Mouse (Mus musculus): ENCODE measurements around the gene Cd2. TPM values are rescaled to one million over a fixed set of nuclear protein-coding genes. Genes with fewer than 3 reads are reported as not detected.

Cd2 gene
- polyA plus RNA-seq, 1 experiment from 2014 or later: not detected

GRCm38 (mm10) chr3:101238695-101239094 lies 49.0 kb downstream of the Cd2 start:
- H3K9ac ChIP-seq (replicated peaks; ENCODE audit: low read length): no peak overlapping the region
- no peak overlapping the region for H3K27ac ChIP-seq (replicated peaks; ENCODE audit: low read depth, low read length)
- 86% methylated on average over 6 of the region's 6 CpGs for WGBS
- no peak overlapping the region for H3K4me2 ChIP-seq (ENCODE audit: low read depth, low read length)
- no peaks in the 10 kb centered on the region; the same call in 1 of the 2 replicates for H3K4me1 ChIP-seq (ENCODE audit: control insufficient read depth, insufficient read depth, low read length)
- DNase-seq (ENCODE audit: low spot score) (no peak), ATAC-seq (replicated peaks; ENCODE audit: insufficient number of reproducible peaks, low FRiP score, low TSS enrichment, low read depth) (no peak)
- H3K4me3 ChIP-seq (ENCODE audit: low read depth, low read length): no peak overlapping the region
- no peaks in the 10 kb centered on the region for H3K9me3 ChIP-seq (replicated peaks; ENCODE audit: control insufficient read depth, low read length)
- no peaks in the 10 kb centered on the region for H3K36me3 ChIP-seq (replicated peaks; ENCODE audit: control insufficient read depth, insufficient read depth, low read depth, low read length)
- no peaks in the 10 kb centered on the region for H3K27me3 ChIP-seq (ENCODE audit: control insufficient read depth, insufficient read depth, low read length)

- H3K27ac ChIP-seq (replicated peaks; ENCODE audit: low read depth, low read length): no peak overlapping the region
- no peak; the same call in 1 of the 2 replicates for ATAC-seq (replicated peaks; ENCODE audit: insufficient number of reproducible peaks, low FRiP score, low TSS enrichment, low read depth)
- H3K9ac ChIP-seq (replicated peaks; ENCODE audit: low read length): no peak overlapping the region
- no peak overlapping the region for H3K4me3 ChIP-seq (ENCODE audit: low read depth, low read length)
- H3K4me1 ChIP-seq (ENCODE audit: control insufficient read depth, insufficient read depth, low read length): no peaks in the 10 kb centered on the region; the same call in 1 of the 2 replicates
- H3K27me3 ChIP-seq (ENCODE audit: control insufficient read depth, insufficient read depth, low read length): no peaks in the 10 kb centered on the region
- WGBS: 65% methylated on average over 16 of the region's 16 CpGs
- no peaks in the 10 kb centered on the region for H3K9me3 ChIP-seq (replicated peaks; ENCODE audit: control insufficient read depth, low read length)
- no peaks in the 10 kb centered on the region for H3K36me3 ChIP-seq (replicated peaks; ENCODE audit: control insufficient read depth, insufficient read depth, low read depth, low read length)
- DNase-seq (ENCODE audit: low spot score): no peak
- no peak overlapping the region for H3K4me2 ChIP-seq (ENCODE audit: low read depth, low read length)
Observed at GRCm38 (mm10) chr3:101236995-101237808, 50.5 kb downstream of the Cd2 start.

GRCm38 (mm10) chr3:101236261-101236660 lies 51.5 kb downstream of the Cd2 start:
- 50% methylated on average over 15 of the region's 15 CpGs for WGBS
- Histone ChIP-seq H3K9ac (replicated peaks; ENCODE audit: low read length) (no peak overlapping the region), H3K4me1 (ENCODE audit: control insufficient read depth, insufficient read depth, low read length) (no peaks in the 10 kb centered on the region; the same call in 1 of the 2 replicates), H3K36me3 (replicated peaks; ENCODE audit: control insufficient read depth, insufficient read depth, low read depth, low read length) (no peaks in the 10 kb centered on the region), H3K27ac (replicated peaks; ENCODE audit: low read depth, low read length) (no peak overlapping the region), H3K9me3 (replicated peaks; ENCODE audit: control insufficient read depth, low read length) (no peaks in the 10 kb centered on the region), H3K4me3 (ENCODE audit: low read depth, low read length) (no peak overlapping the region), H3K27me3 (ENCODE audit: control insufficient read depth, insufficient read depth, low read length) (no peaks in the 10 kb centered on the region), H3K4me2 (ENCODE audit: low read depth, low read length) (no peak overlapping the region)
- DNase-seq (ENCODE audit: low spot score) (no peak), ATAC-seq (replicated peaks; ENCODE audit: insufficient number of reproducible peaks, low FRiP score, low TSS enrichment, low read depth) (no peak)

- Histone ChIP-seq H3K4me1 (ENCODE audit: control insufficient read depth, insufficient read depth, low read length) (no peaks in the 10 kb centered on the region; the same call in 1 of the 2 replicates), H3K9me3 (replicated peaks; ENCODE audit: control insufficient read depth, low read length) (no peaks in the 10 kb centered on the region), H3K4me2 (ENCODE audit: low read depth, low read length) (no peak overlapping the region), H3K4me3 (ENCODE audit: low read depth, low read length) (no peak overlapping the region), H3K9ac (replicated peaks; ENCODE audit: low read length) (no peak overlapping the region), H3K27ac (replicated peaks; ENCODE audit: low read depth, low read length) (no peak overlapping the region), H3K27me3 (ENCODE audit: control insufficient read depth, insufficient read depth, low read length) (no peaks in the 10 kb centered on the region), H3K36me3 (replicated peaks; ENCODE audit: control insufficient read depth, insufficient read depth, low read depth, low read length) (no peaks in the 10 kb centered on the region)
- WGBS: 91% methylated on average over 5 of the region's 5 CpGs
- ATAC-seq (replicated peaks; ENCODE audit: insufficient number of reproducible peaks, low FRiP score, low TSS enrichment, low read depth): no peak
- DNase-seq (ENCODE audit: low spot score): no peak
Observed at GRCm38 (mm10) chr3:101235321-101235720, 52.4 kb downstream of the Cd2 start.

DNA sequence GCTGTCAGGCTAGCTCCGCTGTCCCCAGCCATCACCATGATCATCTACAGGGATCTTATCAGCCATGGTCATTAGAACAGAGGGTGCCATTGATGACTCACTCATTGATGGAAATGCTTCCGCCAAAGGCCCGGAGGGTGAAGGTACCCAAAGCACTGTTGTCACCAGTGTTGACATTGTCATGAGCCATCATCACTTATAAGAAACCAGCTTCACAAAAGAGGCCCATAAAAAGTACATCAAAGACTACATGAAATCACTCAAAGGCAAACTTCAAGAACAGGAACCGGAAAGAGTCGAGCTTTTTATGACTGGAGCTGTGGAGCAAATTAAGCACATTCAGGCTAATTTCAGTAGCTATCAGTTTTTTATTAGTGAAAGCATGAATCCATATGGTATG lies 54.3 kb downstream of the Cd2 start:
- DNase-seq (ENCODE audit: low spot score) (no peak), ATAC-seq (replicated peaks; ENCODE audit: insufficient number of reproducible peaks, low FRiP score, low TSS enrichment, low read depth) (no peak)
- Histone ChIP-seq H3K9ac (replicated peaks; ENCODE audit: low read length) (no peak overlapping the region), H3K4me3 (ENCODE audit: low read depth, low read length) (no peak overlapping the region), H3K36me3 (replicated peaks; ENCODE audit: control insufficient read depth, insufficient read depth, low read depth, low read length) (no peaks in the 10 kb centered on the region), H3K27ac (replicated peaks; ENCODE audit: low read depth, low read length) (no peak overlapping the region), H3K9me3 (replicated peaks; ENCODE audit: control insufficient read depth, low read length) (no peaks in the 10 kb centered on the region), H3K4me1 (ENCODE audit: control insufficient read depth, insufficient read depth, low read length) (no peaks in the 10 kb centered on the region; the same call in 1 of the 2 replicates), H3K4me2 (ENCODE audit: low read depth, low read length) (no peak overlapping the region), H3K27me3 (ENCODE audit: control insufficient read depth, insufficient read depth, low read length) (no peaks in the 10 kb centered on the region)
- 90% methylated on average over 5 of the region's 5 CpGs for WGBS

DNA sequence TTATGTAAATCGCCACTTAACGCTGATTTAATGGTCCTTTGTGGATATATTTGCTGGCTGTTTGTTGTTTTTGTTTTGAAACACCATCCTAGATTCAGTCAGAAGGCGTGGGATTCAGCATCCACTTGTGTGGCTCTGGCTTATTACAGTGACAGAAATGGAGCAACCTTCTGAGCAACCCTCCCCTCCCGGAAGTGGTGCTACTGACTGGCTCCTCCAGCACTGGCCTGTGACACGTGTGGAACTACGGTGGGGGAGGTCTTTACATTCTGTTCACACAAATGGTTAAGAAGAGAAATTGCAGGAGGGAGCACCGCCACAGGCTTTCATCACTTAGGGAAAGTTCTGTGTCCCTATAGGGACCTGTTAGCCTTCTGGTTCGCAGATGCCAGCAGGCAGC lies 55.2 kb downstream of the Cd2 start:
- Histone ChIP-seq H3K9me3 (replicated peaks; ENCODE audit: control insufficient read depth, low read length) (no peaks in the 10 kb centered on the region), H3K4me1 (ENCODE audit: control insufficient read depth, insufficient read depth, low read length) (no peaks in the 10 kb centered on the region; the same call in 1 of the 2 replicates), H3K4me2 (ENCODE audit: low read depth, low read length) (no peak overlapping the region), H3K36me3 (replicated peaks; ENCODE audit: control insufficient read depth, insufficient read depth, low read depth, low read length) (no peaks in the 10 kb centered on the region), H3K27me3 (ENCODE audit: control insufficient read depth, insufficient read depth, low read length) (no peaks in the 10 kb centered on the region), H3K4me3 (ENCODE audit: low read depth, low read length) (no peak overlapping the region), H3K27ac (replicated peaks; ENCODE audit: low read depth, low read length) (no peak overlapping the region), H3K9ac (replicated peaks; ENCODE audit: low read length) (no peak overlapping the region)
- 43% methylated on average over 8 of the region's 8 CpGs for WGBS
- ATAC-seq (replicated peaks; ENCODE audit: insufficient number of reproducible peaks, low FRiP score, low TSS enrichment, low read depth): no peak
- no peak for DNase-seq (ENCODE audit: low spot score)

DNA sequence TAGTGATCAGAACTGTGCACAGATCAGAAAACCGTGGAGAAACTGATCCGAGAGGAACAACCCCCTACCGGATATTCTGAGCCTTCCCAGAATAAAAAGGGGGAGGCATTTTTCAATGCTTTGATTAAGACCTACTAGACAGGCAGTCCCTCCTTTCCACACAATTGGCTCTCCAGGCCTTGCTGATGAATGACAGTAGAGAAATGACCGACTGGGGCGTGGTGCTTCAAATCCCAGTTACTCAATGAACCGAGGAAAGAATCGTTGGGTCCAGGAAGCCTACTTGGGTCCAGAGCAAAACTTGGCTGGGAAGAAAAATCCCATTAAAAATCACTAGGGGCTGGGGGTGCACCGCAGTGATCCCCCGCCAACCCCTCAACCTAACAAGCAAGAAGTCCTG lies 57.5 kb downstream of the Cd2 start:
- DNase-seq (ENCODE audit: low spot score) (no peak), ATAC-seq (replicated peaks; ENCODE audit: insufficient number of reproducible peaks, low FRiP score, low TSS enrichment, low read depth) (no peak)
- Histone ChIP-seq H3K4me2 (ENCODE audit: low read depth, low read length) (no peak overlapping the region), H3K9ac (replicated peaks; ENCODE audit: low read length) (no peak overlapping the region), H3K36me3 (replicated peaks; ENCODE audit: control insufficient read depth, insufficient read depth, low read depth, low read length) (no peaks in the 10 kb centered on the region), H3K27me3 (ENCODE audit: control insufficient read depth, insufficient read depth, low read length) (no peaks in the 10 kb centered on the region), H3K27ac (replicated peaks; ENCODE audit: low read depth, low read length) (no peak overlapping the region), H3K4me1 (ENCODE audit: control insufficient read depth, insufficient read depth, low read length) (no peaks in the 10 kb centered on the region), H3K4me3 (ENCODE audit: low read depth, low read length) (no peak overlapping the region), H3K9me3 (replicated peaks; ENCODE audit: control insufficient read depth, low read length) (no peaks in the 10 kb centered on the region)
- WGBS: 81% methylated on average over 9 of the region's 9 CpGs

DNA sequence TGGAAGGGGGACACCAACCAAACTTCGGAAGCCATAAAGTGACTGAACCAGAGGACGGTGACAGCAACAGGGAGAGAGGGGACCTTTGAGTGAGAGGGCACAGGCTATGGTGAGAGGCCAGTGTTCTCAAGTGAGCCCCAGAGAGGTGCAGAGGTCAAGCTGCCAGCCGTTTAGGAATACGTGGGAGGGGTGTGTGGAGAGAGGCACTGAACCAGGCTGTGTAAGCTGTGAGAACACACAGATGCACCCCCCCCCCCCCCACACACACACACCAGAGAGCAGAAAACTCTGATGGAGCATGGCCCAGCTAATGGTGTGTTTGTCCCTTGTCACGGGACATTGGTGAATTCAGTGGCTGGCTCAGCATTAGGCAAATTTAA lies 58.2 kb downstream of the Cd2 start:
- ATAC-seq (replicated peaks; ENCODE audit: insufficient number of reproducible peaks, low FRiP score, low TSS enrichment, low read depth): no peak

More for the DNA sequence above, 58.2 kb downstream of the Cd2 start:
- H3K36me3 ChIP-seq (replicated peaks; ENCODE audit: control insufficient read depth, insufficient read depth, low read depth, low read length): no peaks in the 10 kb centered on the region
- H3K4me3 ChIP-seq (ENCODE audit: low read depth, low read length): no peak overlapping the region
- H3K9ac ChIP-seq (replicated peaks; ENCODE audit: low read length): no peak overlapping the region
- DNase-seq (ENCODE audit: low spot score): no peak
- 33% methylated on average over 5 of the region's 5 CpGs for WGBS
- H3K27ac ChIP-seq (replicated peaks; ENCODE audit: low read depth, low read length): no peak overlapping the region
- no peaks in the 10 kb centered on the region for H3K9me3 ChIP-seq (replicated peaks; ENCODE audit: control insufficient read depth, low read length)
- no peaks in the 10 kb centered on the region for H3K27me3 ChIP-seq (ENCODE audit: control insufficient read depth, insufficient read depth, low read length)
- H3K4me1 ChIP-seq (ENCODE audit: control insufficient read depth, insufficient read depth, low read length): no peaks in the 10 kb centered on the region
- no peak overlapping the region for H3K4me2 ChIP-seq (ENCODE audit: low read depth, low read length)
